Mouse (Mus musculus): ENCODE data around the gene Dedd2. TPM values are rescaled to one million over a fixed set of nuclear protein-coding genes. Genes with fewer than 3 reads are reported as not detected.

Gene Dedd2
- total and polyA plus RNA-seq, 3 experiments = 25.2 to 36.6 TPM; not detected in 1

DNA sequence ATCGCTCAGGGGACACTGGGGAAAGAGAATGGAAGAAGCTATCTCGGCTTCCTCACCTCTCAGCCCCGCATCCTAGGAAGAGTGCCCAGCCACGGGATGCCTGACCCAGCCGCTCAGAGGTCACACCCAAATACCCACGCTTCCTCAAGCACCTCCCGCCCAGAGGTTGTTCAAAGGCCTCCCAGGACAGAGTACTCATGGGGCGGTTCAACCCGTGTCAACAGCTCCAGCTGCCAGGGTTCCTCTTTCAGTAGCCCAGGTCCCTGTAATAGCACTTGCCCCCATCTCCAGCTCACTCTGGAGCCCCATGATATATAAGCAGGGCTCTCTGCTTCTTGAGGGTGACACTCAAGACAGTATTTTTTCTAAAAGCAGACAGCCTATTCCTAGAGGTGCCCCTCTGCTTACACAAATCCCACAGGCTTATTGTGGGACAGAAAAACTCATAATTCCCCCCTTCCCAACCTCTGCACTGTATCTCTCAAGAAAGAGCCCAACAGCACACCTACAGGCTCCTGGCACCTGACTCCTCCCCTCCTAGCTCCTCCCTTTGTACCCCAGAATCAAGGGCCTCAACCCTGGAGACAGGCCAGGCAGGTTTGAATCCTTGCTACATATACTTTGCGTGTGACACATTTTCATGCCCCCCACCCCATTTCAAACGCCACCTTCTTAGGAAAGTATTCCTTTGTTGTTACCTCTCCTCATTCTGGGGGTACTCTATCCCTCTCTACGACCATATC lies 2.6 kb downstream of the Dedd2 start:
- H3K4me3 ChIP-seq (ENCODE audit: control insufficient read depth in 1 of 2, insufficient read depth in 1 of 2, low read depth in 2 of 2, low read length in 2 of 2) = peak overlapping the region; percentile 75 to 87; a peak in 3 of 4 replicates

GRCm38 (mm10) chr7:25214172-25214571 lies 6.2 kb downstream of the Dedd2 start:
- H3K4me1 ChIP-seq (ENCODE audit: control insufficient read depth in 1 of 2, insufficient read depth in 2 of 2, low read length in 2 of 2) = peaks cover 3 to 42% of the 10 kb centered on the region in 2 experiments
- H3K9me3 ChIP-seq (replicated peaks; ENCODE audit: insufficient read depth, low read length) = no peaks in the 10 kb centered on the region
- DNase-seq (ENCODE audit: low read depth, low spot score) = no peak
- no peak overlapping the region for H3K4me3 ChIP-seq (ENCODE audit: control insufficient read depth in 1 of 2, insufficient read depth in 1 of 2, low read depth in 2 of 2, low read length in 2 of 2)
- no peak overlapping the region for H3K9ac ChIP-seq (ENCODE audit: control insufficient read depth, low read depth, low read length, poor library complexity, severe bottlenecking)
- H3K27ac ChIP-seq (ENCODE audit: control insufficient read depth, low read depth, low read length) = peak overlapping the region; percentile 92
- TF ChIP-seq JUND (IDR thresholded peaks at IDR 0.05; ENCODE audit: low read depth, low read length) = no peak
- no peak for TF ChIP-seq SMC3 (IDR thresholded peaks at IDR 0.05; ENCODE audit: low read depth, low read length)
- no peak for TF ChIP-seq MYB (IDR thresholded peaks at IDR 0.05; ENCODE audit: low read depth, low read length)
- TF ChIP-seq EP300 (IDR thresholded peaks at IDR 0.05; ENCODE audit: low read depth in 1 of 2, low read length in 2 of 2) = no peak
- no peak for TF ChIP-seq ZKSCAN1 (IDR thresholded peaks at IDR 0.05; ENCODE audit: low read depth, low read length)
- TF ChIP-seq MAX (IDR thresholded peaks at IDR 0.05; ENCODE audit: low read length) = no peak
- TF ChIP-seq MEF2A (IDR thresholded peaks at IDR 0.05; ENCODE audit: extremely low read depth, insufficient replicate concordance, low read depth, low read length, poor library complexity, severe bottlenecking) = no peak
- TF ChIP-seq ZMIZ1 (IDR thresholded peaks at IDR 0.05; ENCODE audit: low read depth, low read length) = no peak
- no peak for TF ChIP-seq TBP (IDR thresholded peaks at IDR 0.05; ENCODE audit: low read depth, low read length)
- TF ChIP-seq CTCF (IDR thresholded peaks at IDR 0.05 in 2 of 3, conservative IDR thresholded peaks at IDR 0.05 in 1 of 3; ENCODE audit: control insufficient read depth in 1 of 3, insufficient read depth in 1 of 3, low read depth in 2 of 3, low read length in 3 of 3, poor library complexity in 1 of 3, severe bottlenecking in 1 of 3) = no peak
- TF ChIP-seq CHD1 (IDR thresholded peaks at IDR 0.05; ENCODE audit: low read depth, low read length) = no peak
- TF ChIP-seq NRF1 (IDR thresholded peaks at IDR 0.05; ENCODE audit: insufficient read depth, low read depth, low read length, poor library complexity, severe bottlenecking) = no peak
- no peak for TF ChIP-seq POLR2AphosphoS2 (IDR thresholded peaks at IDR 0.05; ENCODE audit: low read length)
- H3K27me3 ChIP-seq (ENCODE audit: control insufficient read depth in 1 of 2, insufficient read depth in 2 of 2, low read length in 2 of 2) = no peaks in the 10 kb centered on the region
- H3K79me2 ChIP-seq (ENCODE audit: control insufficient read depth, insufficient read depth, low read length, poor library complexity) = peaks cover 12% of the 10 kb centered on the region
- H3K36me3 ChIP-seq (ENCODE audit: control insufficient read depth in 1 of 2, insufficient read depth in 2 of 2, low read length in 2 of 2) = peaks cover 5 to 27% of the 10 kb centered on the region in 2 experiments

More for the DNA sequence above, 2.6 kb downstream of the Dedd2 start:
- Histone ChIP-seq H3K9me3 (replicated peaks; ENCODE audit: insufficient read depth, low read length) (no peaks in the 10 kb centered on the region), H3K79me2 (ENCODE audit: control insufficient read depth, insufficient read depth, low read length, poor library complexity) (peaks cover 36% of the 10 kb centered on the region), H3K36me3 (ENCODE audit: control insufficient read depth in 1 of 2, insufficient read depth in 2 of 2, low read length in 2 of 2) (peaks cover 5 to 30% of the 10 kb centered on the region in 2 experiments; a peak in 3 of 4 replicates), H3K27ac (ENCODE audit: control insufficient read depth, low read depth, low read length) (peak overlapping the region; percentile 8; the same call in 1 of the 2 replicates), H3K4me1 (ENCODE audit: control insufficient read depth in 1 of 2, insufficient read depth in 2 of 2, low read length in 2 of 2) (peaks cover 3 to 37% of the 10 kb centered on the region in 2 experiments), H3K27me3 (ENCODE audit: control insufficient read depth in 1 of 2, insufficient read depth in 2 of 2, low read length in 2 of 2) (no peaks in the 10 kb centered on the region), H3K9ac (ENCODE audit: control insufficient read depth, low read depth, low read length, poor library complexity, severe bottlenecking) (peak overlapping the region; percentile 77; the same call in 1 of the 2 replicates)
- TF ChIP-seq SMC3 (IDR thresholded peaks at IDR 0.05; ENCODE audit: low read depth, low read length) (no peak), MAFK (IDR thresholded peaks at IDR 0.05; ENCODE audit: borderline replicate concordance, low read depth, low read length) (no peak), POLR2AphosphoS2 (IDR thresholded peaks at IDR 0.05; ENCODE audit: low read length) (no peak), USF1 (IDR thresholded peaks at IDR 0.05; ENCODE audit: low read depth, low read length) (no peak), CTCF (IDR thresholded peaks at IDR 0.05 in 2 of 3, conservative IDR thresholded peaks at IDR 0.05 in 1 of 3; ENCODE audit: control insufficient read depth in 1 of 3, insufficient read depth in 1 of 3, low read depth in 2 of 3, low read length in 3 of 3, poor library complexity in 1 of 3, severe bottlenecking in 1 of 3) (no peak), GABPA (IDR thresholded peaks at IDR 0.05; ENCODE audit: low read depth, low read length) (no peak), MYB (IDR thresholded peaks at IDR 0.05; ENCODE audit: low read depth, low read length) (no peak), KAT2A (conservative IDR thresholded peaks at IDR 0.05; ENCODE audit: low read depth, low read length) (no peak), NRF1 (IDR thresholded peaks at IDR 0.05; ENCODE audit: insufficient read depth, low read depth, low read length, poor library complexity, severe bottlenecking) (no peak)
- DNase-seq (ENCODE audit: low read depth, low spot score) = peak; percentile 48
